Mouse (Mus musculus) MEL-GATA-1-ER (cell line): ENCODE data around the gene Gpr6.

Experiments used
- DNase-seq: peaks from one replicate; pipeline ENCODE4 v3.0.0-alpha.2; 2012; ENCODE audit warnings: low read depth; ENCODE audit errors: extremely low read depth

The Gpr6 gene

DNA sequence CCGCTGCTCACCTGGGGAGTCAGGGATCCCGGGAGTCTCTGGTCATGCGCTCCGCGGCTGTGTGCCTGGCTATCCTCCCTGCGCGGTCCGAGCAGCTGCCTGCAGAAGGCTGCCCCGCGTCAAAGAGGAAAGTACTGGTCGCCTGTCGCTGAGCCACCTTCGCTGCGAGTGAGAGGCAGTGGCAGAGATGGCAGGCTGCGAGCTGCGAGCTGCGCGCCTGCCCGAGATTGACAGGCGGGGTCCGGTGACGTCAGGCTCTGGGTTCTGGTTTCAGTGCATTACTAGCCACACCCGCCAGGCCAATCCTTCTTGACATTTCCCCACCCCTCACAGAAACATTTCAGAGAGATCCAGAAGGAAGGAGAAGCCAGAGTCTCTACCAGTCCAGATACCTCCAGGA is at the start of gene Gpr6:
Gene Gpr6 (minus strand): TSS at position 170 of the 400 bp plus-strand sequence.
- no peak for DNase-seq

DNA sequence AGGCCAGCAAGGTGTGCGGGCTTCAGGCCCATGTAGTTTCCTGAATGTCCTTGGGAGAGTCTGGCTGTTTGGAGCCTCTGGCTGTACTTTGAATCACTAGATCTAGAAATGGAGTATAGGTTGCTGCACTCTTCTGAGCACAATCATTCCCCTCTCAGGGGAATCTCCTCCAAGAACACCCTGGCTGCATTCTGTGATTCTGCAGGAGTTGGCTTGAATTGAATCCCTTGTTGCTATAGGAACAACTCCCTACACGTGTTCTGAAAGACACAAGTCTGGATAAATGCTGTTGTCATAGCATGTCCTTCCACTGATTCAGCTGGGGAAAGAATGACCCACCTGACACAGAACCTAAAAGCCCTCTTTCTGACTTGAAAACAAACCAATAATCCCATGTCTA is 28.0 kb upstream of the Gpr6 start:
- no peak for DNase-seq

DNA sequence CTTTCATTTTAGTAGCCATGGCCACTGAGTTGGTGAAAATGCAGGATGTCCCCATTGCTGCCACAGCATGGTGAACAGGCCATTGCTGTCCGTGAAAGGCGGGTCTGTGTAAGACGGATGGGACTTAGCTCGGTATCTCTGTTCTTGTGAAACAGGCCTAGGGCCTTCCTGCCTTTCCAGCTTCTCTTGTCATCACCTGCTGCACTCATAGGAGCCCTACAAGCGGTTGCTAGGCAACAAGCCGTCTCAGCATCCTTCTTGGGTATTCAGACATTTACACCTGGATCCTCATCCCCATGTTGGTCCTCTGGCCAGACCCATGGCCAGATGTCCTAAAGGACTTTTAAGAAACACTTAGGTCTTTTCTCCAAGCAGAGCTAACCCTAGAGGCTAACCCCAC is 26.1 kb upstream of the Gpr6 start:
- no peak for DNase-seq

DNA sequence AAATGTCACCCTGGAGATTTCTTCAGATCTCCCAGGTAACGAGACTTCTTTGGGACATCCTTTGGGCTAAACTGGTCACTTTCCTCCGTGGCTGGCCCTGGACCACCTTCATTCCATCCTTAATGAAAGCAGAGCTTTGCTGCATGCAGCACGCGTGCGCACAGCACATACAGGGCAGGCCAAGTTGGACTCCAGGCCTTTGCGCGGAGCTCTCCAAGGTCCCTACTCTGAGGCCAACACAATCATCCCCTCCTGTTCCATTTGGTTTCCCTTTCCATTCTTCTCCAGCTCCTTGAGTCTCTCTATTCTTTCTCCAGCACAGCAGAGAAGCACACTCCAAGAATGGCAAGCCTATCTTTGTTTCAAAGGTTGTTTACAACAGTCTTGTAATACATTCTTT is 16.8 kb upstream of the Gpr6 start:
- DNase-seq: no peak

DNA sequence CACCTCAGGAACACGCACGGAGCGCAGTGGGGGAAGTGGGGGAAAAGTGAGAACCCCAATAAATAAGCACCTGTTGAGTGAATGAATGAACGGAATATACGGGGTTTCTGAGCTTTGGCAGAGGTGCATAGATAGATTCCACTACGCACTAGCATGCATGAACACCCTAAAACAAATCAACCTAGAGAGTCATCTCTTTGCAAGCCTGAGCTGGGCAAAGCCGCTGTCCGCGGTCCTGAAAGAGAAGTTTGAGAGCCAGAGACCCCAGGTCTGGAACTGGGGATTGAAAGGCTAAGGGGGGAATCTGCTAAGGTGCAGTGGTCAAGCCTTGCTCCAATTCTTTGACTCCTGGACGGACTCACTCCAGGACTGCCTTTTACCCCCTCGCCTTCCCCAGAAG is 389 bp downstream of the Gpr6 start:
- no peak for DNase-seq

DNA sequence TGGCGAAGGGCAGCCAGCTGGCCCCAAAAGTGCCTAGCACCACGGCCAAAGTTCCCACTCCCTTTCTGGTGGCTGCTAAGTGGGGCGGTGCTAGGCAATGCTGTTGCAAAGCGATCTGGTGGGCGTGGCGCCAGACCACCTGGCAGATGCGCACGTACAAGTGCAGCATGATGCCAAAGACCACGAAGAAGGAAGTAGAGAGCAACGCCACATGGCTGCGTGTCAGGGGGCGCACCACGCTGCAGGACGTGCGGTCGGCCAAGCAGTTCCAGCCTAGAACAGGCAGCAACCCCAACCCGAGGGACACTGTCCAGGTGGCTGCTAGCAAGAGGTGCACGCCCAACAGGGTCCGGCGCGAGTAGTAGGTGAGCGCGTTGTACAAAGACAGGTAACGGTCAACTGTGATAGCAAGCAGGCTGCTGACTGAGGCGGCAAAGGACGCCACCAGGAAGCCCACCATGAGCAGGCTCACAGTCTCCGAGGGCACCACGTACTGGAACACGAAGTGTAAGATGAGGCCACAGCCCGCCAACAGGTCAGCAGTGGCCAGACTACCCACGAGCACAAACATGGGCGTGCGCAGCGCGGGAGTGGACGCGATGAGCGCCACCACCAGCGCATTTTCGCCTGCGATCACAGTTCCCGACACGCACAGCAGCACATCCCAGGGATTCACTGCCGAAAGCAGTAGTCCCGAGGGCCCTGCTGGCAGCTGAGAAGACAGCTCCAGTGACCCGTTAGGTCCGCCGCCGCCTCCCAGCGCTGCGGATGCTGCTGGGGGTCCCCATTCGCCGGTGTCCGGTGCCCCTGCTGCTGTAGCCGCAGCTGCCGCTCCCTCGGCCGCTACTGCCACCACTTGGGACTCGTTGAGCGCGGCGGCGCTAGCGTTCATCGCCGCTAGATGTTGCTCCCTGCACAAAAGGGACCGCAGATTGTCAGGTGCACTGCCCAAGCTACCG is 1.1 kb downstream of the Gpr6 start:
- no peak for DNase-seq

DNA sequence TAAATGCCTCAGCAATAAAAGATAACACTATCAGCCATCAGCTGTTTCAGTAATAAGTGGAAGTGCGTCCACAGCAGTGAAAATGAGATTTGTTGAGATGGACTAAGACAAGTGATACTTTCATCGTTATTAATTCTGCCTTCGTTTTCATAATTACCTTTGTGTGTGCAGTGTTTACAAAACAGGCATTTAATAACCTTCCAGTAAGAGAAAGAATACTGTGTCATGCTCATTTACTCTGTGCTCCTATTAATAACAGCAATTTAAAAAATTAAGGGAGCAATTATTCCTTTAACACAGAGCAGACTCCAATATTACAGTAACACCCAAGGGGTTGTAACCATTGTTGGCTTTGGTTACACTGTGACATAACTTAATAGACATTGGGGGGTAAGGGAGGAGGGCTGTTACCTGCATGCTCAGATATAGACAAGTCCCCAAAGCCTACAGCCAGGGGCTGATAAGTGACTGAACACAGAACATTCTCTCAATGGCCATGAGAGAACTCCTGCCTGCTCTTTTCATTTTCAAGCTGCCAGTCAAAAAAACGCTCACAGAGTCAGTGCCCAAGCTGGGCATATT is 11.7 kb downstream of the Gpr6 start:
- DNase-seq: no peak

DNA sequence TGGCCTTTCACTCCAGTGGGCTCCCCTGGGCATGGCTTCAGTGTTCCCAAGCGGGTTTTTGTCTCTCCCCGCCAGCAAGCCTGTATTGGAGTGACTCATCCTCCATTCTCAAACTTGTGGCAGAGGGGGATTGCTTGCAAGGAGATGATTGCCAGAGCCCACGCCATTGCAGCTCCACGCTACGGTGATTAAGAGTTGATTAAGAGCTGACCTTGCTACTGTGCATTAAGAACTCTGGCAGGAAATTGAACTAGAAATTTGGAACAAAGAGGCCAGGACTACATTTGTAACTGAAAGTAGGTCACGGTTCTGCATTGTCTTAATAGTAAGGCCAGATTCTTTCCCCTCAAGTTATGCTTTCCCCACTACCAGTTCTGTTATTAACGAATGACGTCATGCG is 16.5 kb downstream of the Gpr6 start:
- DNase-seq: no peak

DNA sequence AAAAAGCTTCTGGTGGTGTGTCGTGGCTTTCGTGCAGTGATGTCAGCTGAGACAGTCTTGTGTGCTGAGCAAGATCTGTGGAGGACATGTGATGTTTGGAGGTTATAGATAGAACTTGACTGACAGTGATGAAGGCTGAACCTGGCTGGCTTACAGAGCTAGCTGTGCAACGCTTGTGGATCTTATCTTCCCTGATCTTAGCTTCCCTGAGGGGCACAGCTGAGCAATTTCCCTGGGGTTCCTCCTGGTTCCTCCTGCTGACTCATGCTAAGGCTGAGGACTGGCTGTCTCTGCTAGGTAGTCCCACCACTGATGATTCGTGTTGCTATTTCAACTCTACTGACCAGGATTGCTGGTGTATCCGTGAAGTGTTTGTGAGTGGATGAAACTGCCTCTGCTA is 18.1 kb downstream of the Gpr6 start:
- no peak for DNase-seq

DNA sequence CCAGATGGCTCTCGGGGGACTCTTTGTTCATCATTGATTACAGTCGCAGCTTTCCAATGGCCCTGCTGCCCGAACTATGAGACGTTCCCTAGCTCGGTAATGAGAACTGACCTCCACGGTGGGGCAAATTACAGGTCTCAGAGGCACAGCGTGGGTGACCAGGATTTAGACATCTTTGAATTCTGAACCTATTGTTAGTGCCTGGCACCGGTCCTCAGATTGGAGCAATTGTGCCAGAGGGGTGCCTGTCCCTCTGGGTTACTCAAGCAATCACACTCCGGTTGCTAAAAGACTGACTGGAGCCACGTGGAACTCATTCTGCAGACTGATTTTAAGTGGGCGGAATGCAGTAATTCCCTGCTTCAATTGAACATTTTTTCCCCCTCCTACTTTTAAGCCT is 29.8 kb downstream of the Gpr6 start:
- no peak for DNase-seq

DNA sequence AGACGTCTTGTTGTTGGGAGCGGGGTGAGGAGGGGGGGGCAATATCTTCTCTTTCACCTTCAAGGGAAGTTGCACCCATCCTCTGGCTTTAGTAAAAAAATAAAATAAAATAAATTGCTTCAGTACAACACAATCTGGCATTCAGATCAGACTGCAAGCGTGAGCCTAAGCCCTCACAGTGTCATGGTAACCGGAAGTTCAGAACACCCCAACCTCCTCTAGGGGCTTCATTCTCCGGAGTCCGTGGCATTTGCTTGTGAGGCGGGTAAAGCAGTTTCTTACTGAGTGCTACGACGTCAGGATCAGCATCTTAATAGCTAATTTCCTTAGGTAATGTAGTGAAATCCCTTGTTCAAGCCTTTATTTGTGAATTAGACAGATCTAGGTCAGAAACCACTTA is 30.6 kb downstream of the Gpr6 start:
- no peak for DNase-seq

DNA sequence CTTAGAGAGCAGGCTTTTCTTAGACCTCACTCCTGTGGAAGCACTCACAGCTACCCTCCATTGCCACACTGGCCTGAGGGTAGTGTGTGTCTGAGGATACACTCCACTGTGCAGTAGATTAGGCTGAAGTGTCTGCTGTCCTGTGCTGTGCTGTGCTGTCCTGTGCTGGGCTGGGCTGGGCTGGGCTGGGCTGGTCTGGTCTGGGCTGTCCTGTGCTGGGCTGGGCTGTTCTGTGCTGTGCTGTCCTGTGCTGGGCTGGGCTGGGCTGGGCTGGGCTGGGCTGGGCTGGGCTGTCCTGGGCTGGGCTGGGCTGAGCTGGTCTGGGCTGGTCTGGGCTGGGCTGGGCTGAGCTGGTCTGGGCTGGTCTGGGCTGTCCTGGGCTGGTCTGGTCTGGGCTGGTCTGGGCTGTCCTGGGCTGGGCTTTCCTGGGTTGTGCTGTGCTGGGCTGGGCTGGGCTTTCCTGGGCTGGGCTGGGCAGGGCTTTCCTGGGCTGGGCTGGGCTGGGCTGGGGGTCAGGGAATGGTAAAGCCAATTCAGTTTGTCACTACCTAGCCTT is 31.5 kb downstream of the Gpr6 start:
- no peak for DNase-seq

DNA sequence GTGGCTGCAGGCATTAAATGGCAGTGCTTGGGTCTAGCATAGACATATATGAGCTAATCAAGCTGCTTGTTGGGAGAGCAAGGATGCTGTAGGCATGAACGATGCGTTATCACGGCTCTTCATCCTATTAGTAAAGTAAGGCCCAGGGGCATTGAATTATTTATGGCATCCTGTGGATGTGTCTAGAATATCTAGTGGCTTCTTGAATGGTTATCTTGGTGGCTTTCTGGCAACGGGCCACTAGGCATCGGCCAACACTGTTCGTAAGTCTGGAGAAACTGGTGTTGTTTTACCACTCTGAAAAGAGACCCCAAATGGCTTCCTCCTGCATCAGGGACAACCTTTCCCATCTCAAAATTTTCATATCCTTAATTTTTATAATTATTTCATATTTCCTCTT is 33.6 kb downstream of the Gpr6 start:
- no peak for DNase-seq

DNA sequence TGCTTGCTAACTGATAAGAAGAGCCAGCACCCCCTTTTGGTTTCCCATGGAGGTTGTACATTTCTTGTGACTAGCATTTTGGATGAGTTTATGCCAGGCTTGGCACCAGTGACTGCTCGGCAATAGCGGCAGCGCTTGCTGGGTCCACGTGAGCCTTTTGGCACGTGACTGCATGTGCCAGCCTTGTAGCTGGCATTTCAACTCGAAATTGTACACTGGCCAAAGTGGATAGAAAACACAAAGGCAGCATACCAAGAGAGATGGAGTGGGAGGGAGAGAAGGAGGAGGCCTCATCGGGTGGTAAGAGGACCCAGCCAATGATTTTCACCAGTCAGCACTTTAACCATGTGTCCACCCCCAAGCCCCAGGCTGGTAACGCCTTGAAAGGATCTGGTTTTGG is 34.4 kb downstream of the Gpr6 start:
- no peak for DNase-seq

DNA sequence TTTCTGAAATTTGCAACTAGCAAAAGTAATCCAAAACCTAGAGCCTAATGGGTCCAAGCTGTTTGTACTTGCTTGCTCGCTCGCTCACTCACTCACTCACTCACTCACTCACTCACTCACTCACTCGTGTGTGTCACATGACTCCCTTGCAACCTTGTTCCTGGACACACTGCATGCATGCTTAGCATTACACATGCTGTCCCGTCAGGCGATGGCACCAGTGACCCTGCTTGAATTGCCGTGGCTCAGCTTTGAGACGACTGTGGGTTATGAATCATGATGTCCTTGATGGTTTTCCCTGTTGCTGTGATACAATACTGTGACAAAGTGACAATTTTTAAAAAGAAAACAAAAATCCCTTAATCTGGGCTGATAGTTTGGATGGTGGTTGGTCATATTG is 39.3 kb downstream of the Gpr6 start:
- no peak for DNase-seq

DNA sequence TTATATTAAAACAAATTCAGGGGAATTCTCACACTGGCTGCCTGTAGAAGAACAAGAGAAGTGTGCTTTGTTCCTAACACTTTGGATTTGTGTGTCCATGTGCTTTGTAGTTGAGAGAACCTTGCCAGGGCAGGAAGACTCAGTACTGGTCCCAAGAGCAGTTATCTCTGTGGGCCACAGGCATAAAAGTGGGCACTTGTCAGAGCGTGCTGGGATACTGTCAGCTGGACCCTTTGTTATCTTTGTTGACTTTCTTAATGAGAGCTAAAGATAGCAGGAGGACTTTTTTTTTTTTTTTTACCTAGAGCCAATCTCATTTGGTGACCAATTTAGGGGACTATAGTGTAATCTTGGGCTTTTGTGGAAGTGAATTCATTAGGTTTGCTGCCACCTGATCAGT is 47.2 kb downstream of the Gpr6 start:
- no peak for DNase-seq

DNA sequence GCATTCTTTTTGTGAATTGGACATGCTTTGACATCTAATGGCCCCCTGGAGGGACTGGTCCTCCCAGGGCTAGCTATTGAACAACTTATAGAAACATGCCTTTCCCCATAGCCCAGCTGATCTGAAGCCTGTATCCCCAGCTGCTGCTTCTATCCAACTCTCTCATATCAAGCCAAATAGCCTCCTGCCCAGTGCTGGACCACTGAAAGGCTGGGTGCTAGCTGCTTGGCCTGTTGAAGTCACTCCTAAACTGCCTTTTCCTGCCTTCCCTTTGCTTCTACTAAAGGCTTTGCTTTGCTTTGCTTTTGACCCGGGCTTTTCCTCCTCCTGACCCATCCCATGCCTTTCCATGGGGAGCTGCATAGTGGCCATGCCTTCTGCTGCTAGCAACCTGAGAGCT is 47.7 kb downstream of the Gpr6 start:
- no peak for DNase-seq

DNA sequence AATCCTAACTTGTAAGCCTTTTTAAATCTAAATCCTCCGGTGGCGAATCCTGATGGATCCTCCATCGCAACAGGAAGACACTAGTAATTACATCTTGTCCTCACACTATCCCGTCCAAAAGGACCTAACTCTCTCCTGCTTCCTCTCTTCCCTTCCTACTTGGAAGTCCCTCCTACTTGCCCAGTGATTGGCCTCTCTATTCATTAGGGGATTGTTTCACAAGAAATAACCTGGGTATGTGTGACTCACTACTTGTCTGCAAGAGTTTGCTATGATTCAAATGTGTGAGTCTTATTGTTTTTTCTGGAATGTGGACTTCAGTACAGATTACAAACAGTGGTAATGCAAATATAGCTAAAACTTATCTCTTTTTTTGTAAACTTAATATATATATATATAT is 49.9 kb downstream of the Gpr6 start:
- DNase-seq: no peak
